Mouse (Mus musculus) MEL-GATA-1-ER (cell line): ENCODE data around the gene Kdm1a.
A peak's percentile ranks its signal among the peaks of the same experiment; 100 is the strongest.

Experiments
- DNase-seq: peaks from one replicate; pipeline ENCODE4 v3.0.0-alpha.2; 2012; ENCODE audit warnings: low read depth; ENCODE audit errors: extremely low read depth

The Kdm1a gene

DNA sequence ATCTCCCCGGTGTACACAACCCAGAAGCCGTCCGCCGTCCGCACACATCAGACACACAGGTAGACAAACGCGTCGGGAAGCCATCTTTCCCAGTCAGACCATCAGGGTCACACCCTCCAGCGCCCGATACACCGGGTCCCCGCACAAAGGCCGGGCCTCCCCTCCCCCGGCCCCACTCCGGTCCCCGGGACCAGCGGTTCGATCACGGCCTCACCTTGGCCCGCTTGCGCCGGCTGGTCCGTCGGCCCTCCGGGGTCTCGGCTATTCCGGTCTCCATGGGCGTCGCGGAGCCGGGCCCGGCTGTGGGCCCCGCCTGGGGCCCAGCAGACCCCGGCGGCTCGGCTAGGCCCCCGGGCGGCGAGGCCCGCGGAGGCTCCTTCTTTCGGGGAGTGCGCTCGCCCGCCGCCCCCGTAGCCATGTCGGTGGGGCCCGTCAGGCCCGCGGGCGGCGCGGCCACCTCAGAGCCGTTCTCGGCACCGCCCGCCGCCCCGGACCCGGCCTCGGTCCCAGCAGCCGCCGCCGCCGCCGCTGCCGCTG is 437 bp downstream of the Kdm1a start:
- no peak for DNase-seq

DNA sequence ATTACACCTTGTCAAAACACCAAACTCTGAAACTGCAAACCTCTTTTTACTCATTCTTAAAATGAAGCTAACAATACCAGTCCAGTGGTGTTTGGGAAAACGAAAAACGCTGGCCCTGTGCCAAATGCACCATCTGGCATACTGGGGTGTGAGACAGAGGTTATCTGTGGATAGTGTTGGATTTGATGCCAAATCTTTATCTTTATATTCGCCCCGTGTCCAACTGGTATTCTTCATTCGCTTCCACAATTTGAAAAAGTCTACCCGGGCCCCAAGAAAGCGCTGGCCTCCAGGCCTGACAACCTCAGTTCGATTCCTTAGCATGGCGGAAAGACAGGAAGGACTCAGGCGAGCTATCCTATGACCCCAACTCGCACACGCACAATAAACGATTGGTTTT is 1.0 kb downstream of the Kdm1a start:
- no peak for DNase-seq

- no peak for DNase-seq
Observed at GRCm38 (mm10) chr4:136600536-136600935, 2.0 kb downstream of the Kdm1a start.

GRCm38 (mm10) chr4:136599869-136600268 is 2.7 kb downstream of the Kdm1a start:
- DNase-seq = no peak

DNA sequence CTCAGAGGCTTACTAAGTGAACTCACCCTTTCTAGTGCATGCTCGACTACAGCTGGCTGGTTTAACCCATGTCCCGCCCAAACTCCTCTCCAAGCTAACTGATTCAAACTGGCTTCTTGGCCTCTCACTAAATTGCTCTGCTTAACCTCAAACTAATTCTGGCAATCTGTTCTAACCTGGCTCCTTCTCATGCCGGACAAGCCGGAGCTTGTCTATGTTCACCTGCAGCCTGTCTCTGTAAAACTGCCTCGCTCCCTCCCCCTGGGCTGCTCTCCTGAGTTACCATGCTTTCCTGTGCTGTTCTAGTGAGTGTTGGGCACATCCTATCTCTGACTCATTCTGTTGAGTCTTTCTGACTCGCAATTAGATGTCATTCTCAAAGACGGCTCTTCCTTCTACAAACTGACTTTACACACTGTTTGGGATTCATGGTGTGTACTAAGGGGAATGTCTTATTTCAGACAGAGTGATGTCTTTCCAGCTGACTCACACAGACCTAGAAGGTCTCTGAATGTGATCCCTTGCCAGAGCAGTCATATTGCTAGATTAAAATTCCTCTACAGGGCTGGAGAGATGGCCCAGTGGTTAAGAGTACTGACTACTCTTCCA is 4.2 kb downstream of the Kdm1a start:
- no peak for DNase-seq

DNA sequence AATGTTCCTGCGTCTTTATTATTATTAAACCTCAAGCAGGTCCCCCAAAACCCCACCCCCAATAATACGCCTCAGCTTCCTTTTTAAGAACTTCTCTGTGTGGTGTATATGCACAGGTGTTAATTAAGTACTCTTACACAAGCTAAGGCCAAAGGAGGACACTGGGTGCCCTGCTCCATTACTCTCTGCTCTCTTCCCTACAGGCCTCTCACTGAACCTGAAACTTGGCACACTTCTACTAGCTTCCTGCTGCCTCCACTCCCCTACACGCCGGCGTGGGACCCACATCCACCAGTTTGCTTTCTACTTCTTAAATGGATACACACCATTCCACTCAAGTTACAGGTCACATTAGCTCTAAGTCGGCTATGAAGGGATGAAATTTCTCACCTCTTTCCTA is 7.3 kb downstream of the Kdm1a start:
- no peak for DNase-seq

- DNase-seq = no peak
Observed at GRCm38 (mm10) chr4:136594006-136594405, 8.5 kb downstream of the Kdm1a start.

GRCm38 (mm10) chr4:136592111-136592510 is 10.4 kb downstream of the Kdm1a start:
- no peak for DNase-seq

GRCm38 (mm10) chr4:136588003-136588402 is 14.5 kb downstream of the Kdm1a start:
- DNase-seq = peak; percentile 44

DNA sequence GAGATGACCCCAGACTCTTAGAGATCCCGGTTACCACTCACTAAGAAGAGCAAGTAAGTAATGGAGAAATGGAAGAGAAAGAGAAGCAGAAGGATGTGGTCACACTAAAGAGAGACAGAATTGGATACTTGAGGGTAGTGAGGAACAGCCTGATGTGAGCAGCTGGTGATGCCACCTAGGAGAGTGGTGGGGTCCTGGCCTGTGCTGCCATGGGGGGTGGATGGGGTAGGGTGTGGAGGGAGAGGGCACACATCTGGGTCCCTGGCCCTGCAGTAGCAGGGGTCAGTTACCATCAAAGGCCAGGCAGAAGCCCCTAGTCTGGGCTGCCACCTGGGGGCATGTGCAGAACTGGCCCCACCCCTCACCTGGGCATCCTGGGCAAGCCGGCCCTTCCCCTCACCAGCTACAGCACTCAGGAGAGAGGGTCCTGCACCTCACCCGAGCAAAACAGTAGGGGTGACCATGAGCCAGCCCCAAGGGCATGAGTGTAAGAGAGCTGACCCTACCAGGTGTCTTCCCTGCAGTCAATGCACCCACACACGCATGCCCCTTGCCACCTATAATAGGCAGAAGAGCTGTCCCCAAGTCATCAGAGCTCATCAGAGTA is 15.2 kb downstream of the Kdm1a start:
- no peak for DNase-seq

GRCm38 (mm10) chr4:136581885-136582284 is 20.6 kb downstream of the Kdm1a start:
- DNase-seq = no peak

GRCm38 (mm10) chr4:136569998-136570397 is 32.5 kb downstream of the Kdm1a start:
- no peak for DNase-seq

GRCm38 (mm10) chr4:136568629-136569028 is 33.9 kb downstream of the Kdm1a start:
- DNase-seq = no peak

- DNase-seq = no peak
Observed at GRCm38 (mm10) chr4:136562755-136563154, 39.8 kb downstream of the Kdm1a start.

GRCm38 (mm10) chr4:136560270-136560991 is 42.1 kb downstream of the Kdm1a start:
- no peak for DNase-seq

DNA sequence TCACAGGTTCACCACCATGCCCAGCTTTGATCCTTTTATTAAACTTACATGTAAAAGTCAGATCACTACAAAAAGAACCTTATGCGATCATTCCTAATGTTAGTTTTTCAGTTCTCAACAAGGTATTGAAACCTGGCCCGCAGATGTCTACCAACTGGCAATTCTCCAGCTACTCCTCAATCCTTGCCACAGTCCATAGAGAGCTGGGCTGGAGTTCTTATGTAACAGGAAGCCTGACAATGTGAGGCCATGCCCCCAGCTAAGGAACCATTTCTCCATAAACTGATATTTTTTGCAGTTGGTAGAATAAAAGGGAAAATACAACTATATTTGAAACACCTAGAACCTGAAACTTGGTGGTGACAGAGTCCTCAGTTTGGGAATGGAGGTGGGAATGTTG is 42.8 kb downstream of the Kdm1a start:
- DNase-seq = no peak

- no peak for DNase-seq
Observed at GRCm38 (mm10) chr4:136557638-136558037, 44.9 kb downstream of the Kdm1a start.

DNA sequence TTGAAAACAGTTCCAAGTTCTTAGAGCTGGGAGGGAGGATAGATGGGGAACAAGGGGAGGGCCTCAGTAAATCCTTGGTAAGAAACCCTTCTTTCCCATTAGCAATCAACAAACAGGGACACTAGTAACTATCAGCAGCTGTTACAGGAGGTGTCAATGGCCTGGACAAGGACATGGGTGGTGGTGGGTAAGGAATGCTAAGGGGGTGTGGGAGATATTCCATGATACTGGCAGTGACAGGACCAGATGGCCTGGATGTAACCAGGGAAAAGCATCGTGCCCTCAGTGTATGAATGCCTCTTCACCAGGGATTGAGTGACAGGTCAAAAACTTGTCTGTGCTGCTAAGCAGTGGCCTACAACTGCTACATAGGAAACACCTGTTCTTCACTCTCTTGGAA is 49.4 kb downstream of the Kdm1a start:
- no peak for DNase-seq

DNA sequence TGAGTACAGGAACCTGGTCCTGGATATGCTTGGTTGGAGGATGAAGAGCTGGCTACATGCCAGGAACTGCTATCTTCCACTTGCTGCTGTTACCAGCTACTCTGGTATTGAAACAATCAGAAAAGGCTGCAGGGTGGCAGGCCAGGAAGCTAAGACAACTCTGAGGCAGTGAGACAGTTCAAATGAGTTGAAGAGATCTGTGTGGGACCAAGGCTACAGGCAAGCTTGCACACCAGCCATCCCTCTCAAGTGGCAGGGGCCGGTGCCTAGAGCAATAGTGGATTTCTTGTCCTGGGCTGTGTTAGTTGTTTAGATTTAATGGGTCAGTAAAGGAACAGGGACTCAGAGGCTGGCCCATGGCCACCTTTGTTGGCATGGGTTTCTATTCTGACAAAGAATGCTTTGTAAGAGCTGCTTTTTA is 54.1 kb downstream of the Kdm1a start:
- peak; percentile 16 for DNase-seq

DNA sequence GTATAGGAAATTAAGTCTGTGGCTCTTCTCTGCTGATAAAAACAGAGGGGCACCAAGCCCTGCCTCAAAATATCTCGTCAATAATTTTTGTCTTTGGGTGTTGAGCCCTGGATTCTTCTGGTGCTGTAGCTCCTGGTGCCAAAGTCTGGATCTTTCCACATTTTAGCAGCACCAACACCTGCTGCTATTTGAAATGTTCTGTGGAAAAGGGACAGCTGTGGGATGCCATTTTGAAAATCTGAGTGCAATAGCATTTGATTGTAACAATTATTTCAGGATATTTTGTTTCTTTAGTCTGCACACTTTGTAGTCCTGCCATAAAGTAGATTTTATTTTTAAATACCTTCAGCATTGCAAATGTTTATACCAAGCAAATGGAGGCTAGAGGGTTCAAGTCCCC is 54.8 kb downstream of the Kdm1a start:
- DNase-seq = no peak

- no peak for DNase-seq
Observed at GRCm38 (mm10) chr4:136546279-136547045, 56.1 kb downstream of the Kdm1a start.

DNA sequence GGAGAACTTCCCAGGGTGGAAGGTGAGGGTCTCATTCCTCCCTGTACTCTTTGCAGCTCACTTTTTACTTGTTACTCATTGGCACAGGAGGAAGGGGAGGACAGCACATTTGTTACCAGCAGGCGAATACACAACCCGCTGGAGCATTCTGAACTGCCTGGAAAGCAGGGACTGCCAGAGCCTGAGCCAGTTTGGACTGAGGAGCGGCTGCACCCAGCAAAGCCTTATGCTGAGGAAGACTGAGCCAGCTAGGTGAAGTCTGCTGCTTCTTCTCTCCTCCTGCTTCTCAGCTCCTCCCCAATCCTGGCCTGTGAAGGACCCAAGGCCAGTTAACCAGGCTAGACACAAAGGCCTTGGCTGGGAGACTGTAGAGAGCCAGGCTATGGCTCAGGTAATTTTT is 57.4 kb downstream of the Kdm1a start:
- DNase-seq = no peak
